Mouse (Mus musculus) left cerebral cortex, postnatal 14 days (tissue): Measurements from ENCODE around the gene Hs6st3. TPM values are rescaled to one million over a fixed set of nuclear protein-coding genes. Genes with fewer than 3 reads are reported as not detected.

ENCODE experiments used
- DNase-seq, 2 experiments: peaks; one replicate each; pipeline ENCODE4 v3.0.0; 2021 to 2022; ENCODE audit warnings: low spot score in 2 of 2, mixed read lengths in 1 of 2
- intact Hi-C: fragments of 180-260 bp; cut with DNase I; formaldehyde crosslinking; loops from one replicate; pipeline ENCODE4 v1.15.1; 2025
- total RNA-seq, 2 experiments: library from RNA; stranded (reverse); gene quantifications; 2 replicates each; pipeline ENCODE4 v1.2.3; 2021

The Hs6st3 gene
- total RNA-seq, 2 experiments from 2014 or later: 89.4 to 90.2 TPM

- DNase-seq: no peak
- intact Hi-C loops: no loop called here
Measured at GRCm38 (mm10) chr14:119834008-119834700, 696.0 kb downstream of the Hs6st3 start.

- no peak for DNase-seq
- intact Hi-C loops: no loop called here
Measured at GRCm38 (mm10) chr14:119836051-119836450, 697.9 kb downstream of the Hs6st3 start.

- intact Hi-C loops: loop anchor here (10.0 kb wide), 1 partner anchor 123 kb away; no protein-coding TSS in a partner anchor
- DNase-seq: no peak
Measured at GRCm38 (mm10) chr14:119847540-119847939, 709.4 kb downstream of the Hs6st3 start.

GRCm38 (mm10) chr14:119848759-119849298 lies 710.7 kb downstream of the Hs6st3 start:
- no peak for DNase-seq
- intact Hi-C loops: loop anchor here (10.0 kb wide), 1 partner anchor 124 kb away; no protein-coding TSS in a partner anchor

GRCm38 (mm10) chr14:119849338-119849737 lies 711.2 kb downstream of the Hs6st3 start:
- intact Hi-C loops: loop anchor here (10.0 kb wide), 1 partner anchor 125 kb away; no protein-coding TSS in a partner anchor
- no peak for DNase-seq

GRCm38 (mm10) chr14:119852139-119852538 lies 714.0 kb downstream of the Hs6st3 start:
- intact Hi-C loops: loop anchor here (5.0 to 10.0 kb wide), 2 partner anchors 740 to 817 kb away; no protein-coding TSS in a partner anchor
- DNase-seq: no peak

GRCm38 (mm10) chr14:119857338-119858291 lies 719.5 kb downstream of the Hs6st3 start:
- peak; percentile 71 to 84 for DNase-seq
- intact Hi-C loops: loop anchor here (10.0 kb wide), 1 partner anchor 823 kb away; no protein-coding TSS in a partner anchor

- intact Hi-C loops: no loop called here
Measured at GRCm38 (mm10) chr14:119873617-119874016, 735.5 kb downstream of the Hs6st3 start.

GRCm38 (mm10) chr14:119892922-119893321 lies 754.8 kb downstream of the Hs6st3 start:
- intact Hi-C loops: no loop called here
- DNase-seq: no peak

More at GRCm38 (mm10) chr14:119873617-119874016, 735.5 kb downstream of the Hs6st3 start:
- no peak for DNase-seq

GRCm38 (mm10) chr14:119895097-119895496 lies 757.0 kb downstream of the Hs6st3 start:
- no peak for DNase-seq
- intact Hi-C loops: no loop called here

- no peak for DNase-seq
- intact Hi-C loops: no loop called here
Measured at GRCm38 (mm10) chr14:119895765-119896465, 757.8 kb downstream of the Hs6st3 start.

- DNase-seq: no peak
Measured at GRCm38 (mm10) chr14:119902486-119902885, 764.3 kb downstream of the Hs6st3 start.

GRCm38 (mm10) chr14:119908032-119908675 lies 770.0 kb downstream of the Hs6st3 start:
- peak; percentile 24 to 39 for DNase-seq
- intact Hi-C loops: no loop called here

More at GRCm38 (mm10) chr14:119902486-119902885, 764.3 kb downstream of the Hs6st3 start:
- intact Hi-C loops: no loop called here

- DNase-seq: no peak
- intact Hi-C loops: no loop called here
Measured at GRCm38 (mm10) chr14:119914508-119914907, 776.4 kb downstream of the Hs6st3 start.

GRCm38 (mm10) chr14:119918281-119919034 lies 780.3 kb downstream of the Hs6st3 start:
- peak in 1 of 2 experiments; percentile 13 for DNase-seq
- intact Hi-C loops: no loop called here

GRCm38 (mm10) chr14:119919177-119919576 lies 781.0 kb downstream of the Hs6st3 start:
- intact Hi-C loops: no loop called here

More at GRCm38 (mm10) chr14:119919177-119919576, 781.0 kb downstream of the Hs6st3 start:
- no peak for DNase-seq
